Mouse (Mus musculus) liver, embryonic 11.5 days (tissue): ENCODE measurements around the gene Gdf1. TPM values are rescaled to one million over a fixed set of nuclear protein-coding genes. Genes with fewer than 3 reads are reported as not detected.

Source experiments
- ATAC-seq: fragments of 200-750 bp; cut with Nextera tagmentation; replicated peaks from 2 replicates; pipeline ENCODE4 v1.8.0; 2017; ENCODE audit warnings: moderate number of reproducible peaks, mild to moderate bottlenecking, moderate TSS enrichment, moderate library complexity; ENCODE audit not compliant: low FRiP score
- DNase-seq: peaks from one replicate; pipeline ENCODE4 v3.0.0-alpha.2; 2017; ENCODE audit warnings: low spot score
- H3K27ac ChIP-seq: fragments of 300-500 bp; sonication (generic); 2 replicates; pipeline ENCODE4 v1.5.1; 2014; ENCODE audit warnings: mild to moderate bottlenecking, low read depth, low read length, control low read depth
- H3K27me3 ChIP-seq: fragments of 300-500 bp; sonication (generic); replicated peaks from 2 replicates; pipeline ENCODE4 v1.6.1; 2014; ENCODE audit warnings: low read length, mixed read lengths; ENCODE audit not compliant: control insufficient read depth, insufficient read depth
- H3K36me3 ChIP-seq: fragments of 300-500 bp; sonication (generic); 2 replicates; pipeline ENCODE4 v1.6.1; 2014; ENCODE audit warnings: mild to moderate bottlenecking, low read length, moderate library complexity, mixed read lengths; ENCODE audit not compliant: control insufficient read depth, insufficient read depth
- H3K4me1 ChIP-seq: fragments of 300-500 bp; sonication (generic); replicated peaks from 2 replicates; pipeline ENCODE4 v1.6.1; 2014; ENCODE audit warnings: low read length, mixed read lengths; ENCODE audit not compliant: control insufficient read depth, insufficient read depth
- H3K4me2 ChIP-seq: fragments of 300-500 bp; sonication (generic); 2 replicates; pipeline ENCODE4 v1.6.1; 2014; ENCODE audit warnings: mild to moderate bottlenecking, control low read depth, moderate library complexity
- H3K4me3 ChIP-seq: fragments of 300-500 bp; sonication (generic); 2 replicates; pipeline ENCODE4 v1.5.1; 2014; ENCODE audit warnings: low read depth, low read length, control low read depth
- H3K9ac ChIP-seq: fragments of 300-500 bp; sonication (generic); 2 replicates; pipeline ENCODE4 v1.6.1; 2014; ENCODE audit warnings: low read depth, low read length, control low read depth
- H3K9me3 ChIP-seq: fragments of 300-500 bp; sonication (generic); 2 replicates; pipeline ENCODE4 v1.6.1; 2016; ENCODE audit warnings: low read length, inconsistent platforms, mixed read lengths; ENCODE audit not compliant: control insufficient read depth
- WGBS: fragments of 180-500 bp; shearing (Covaris S2); extraction: QIAGEN DNeasy Blood & Tissue Kit; methylation state at CpG from one replicate; pipeline ENCODE4 v1.1.7; 2014; 5-methylcytosine and 5-hydroxymethylcytosine counted together
- polyA plus RNA-seq: library from polyadenylated mRNA; unstranded; fragments of >200 nt; fragmentation: Nextera tagmentation; extraction: Ambion mirVana; gene quantifications from 2 replicates; pipeline ENCODE4 v1.2.1, GENCODE M21; 2014

Gdf1 gene
- 1.6 and 2.6 TPM in 2 replicates for polyA plus RNA-seq

DNA sequence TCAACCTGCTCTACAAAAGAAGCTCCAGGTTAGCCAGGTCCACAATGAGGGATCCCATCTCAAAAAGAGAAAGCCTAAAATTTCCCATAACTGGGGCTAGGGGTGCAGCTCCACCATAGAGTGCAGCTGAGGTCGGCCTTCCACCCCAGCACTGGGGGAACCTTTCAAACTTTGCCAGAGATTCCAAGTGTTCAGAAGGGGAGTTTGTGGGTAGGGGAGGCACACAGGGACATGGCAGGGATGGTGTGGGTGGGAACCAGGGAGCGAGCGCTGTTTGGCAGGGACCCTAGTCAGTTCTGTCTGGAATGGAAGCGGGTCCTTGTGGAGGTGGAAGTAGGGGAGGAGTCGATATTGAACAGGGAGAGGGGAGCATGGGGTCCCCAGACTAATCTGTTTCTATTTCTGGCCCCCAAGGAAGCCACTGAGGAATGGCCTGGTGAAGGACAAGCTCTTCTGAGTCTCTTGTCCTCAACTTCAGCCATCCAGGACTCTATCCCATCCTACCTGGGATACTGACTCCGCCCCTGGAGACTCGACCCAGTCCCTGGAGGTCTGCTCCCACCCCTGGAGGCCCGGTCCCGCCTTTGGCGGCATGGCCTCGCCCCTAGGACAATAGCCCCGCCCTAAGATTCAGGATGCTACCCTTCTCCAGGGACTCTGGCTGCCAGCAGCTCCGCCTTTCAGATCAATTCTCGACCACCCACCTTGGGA, at the start of gene Gdf1:
TSS of gene Gdf1 (plus strand) at position 694 of the 711 bp plus-strand sequence.
- Histone ChIP-seq H3K9ac (peak within 1 kb of the TSS; percentile 34; the same call in 1 of the 2 replicates), H3K4me2 (peak within 1 kb of the TSS; percentile 53), H3K9me3 (no peaks in the 10 kb centered on the region; the same call in 1 of the 2 replicates), H3K27me3 (no peaks in the 10 kb centered on the region; the same call in 1 of the 2 replicates), H3K36me3 (peaks cover 33% of the 10 kb centered on the region), H3K4me3 (peak within 1 kb of the TSS; percentile 26), H3K27ac (peak within 1 kb of the TSS; percentile 86), H3K4me1 (peaks cover 34% of the 10 kb centered on the region)
- ATAC-seq = peak; percentile 23; the same call in 1 of the 2 replicates
- DNase-seq = no peak
- WGBS = 37% methylated on average over 14 of the region's 14 CpGs

DNA sequence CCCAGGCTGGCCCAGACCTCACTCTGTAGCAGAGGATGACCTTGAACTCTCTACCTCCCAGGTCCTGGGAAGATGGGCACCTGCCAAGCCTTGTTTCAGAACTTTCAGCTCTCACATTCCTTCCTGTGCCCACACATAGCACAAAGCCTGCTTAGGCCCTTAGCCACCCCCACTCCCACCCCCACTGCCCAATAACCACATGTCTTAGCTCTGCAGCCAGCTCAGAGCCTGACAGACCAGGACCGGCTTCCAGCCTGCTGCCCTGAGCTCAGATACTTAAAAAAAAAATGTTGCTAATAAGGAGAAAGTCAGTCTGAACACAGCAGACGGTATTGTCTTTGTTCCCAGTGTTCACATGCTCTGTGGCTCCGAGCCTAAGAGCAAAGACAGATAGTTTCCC, 48.6 kb upstream of the Gdf1 start:
- Histone ChIP-seq H3K4me3 (no peak overlapping the region), H3K4me2 (no peak overlapping the region), H3K27ac (no peak overlapping the region; the same call in 1 of the 2 replicates), H3K9ac (no peak overlapping the region), H3K27me3 (no peaks in the 10 kb centered on the region), H3K9me3 (no peaks in the 10 kb centered on the region), H3K36me3 (peaks cover 10% of the 10 kb centered on the region), H3K4me1 (peaks cover 48% of the 10 kb centered on the region)
- no peak for ATAC-seq
- DNase-seq = no peak
- 55% methylated on average over 3 of the region's 3 CpGs for WGBS

DNA sequence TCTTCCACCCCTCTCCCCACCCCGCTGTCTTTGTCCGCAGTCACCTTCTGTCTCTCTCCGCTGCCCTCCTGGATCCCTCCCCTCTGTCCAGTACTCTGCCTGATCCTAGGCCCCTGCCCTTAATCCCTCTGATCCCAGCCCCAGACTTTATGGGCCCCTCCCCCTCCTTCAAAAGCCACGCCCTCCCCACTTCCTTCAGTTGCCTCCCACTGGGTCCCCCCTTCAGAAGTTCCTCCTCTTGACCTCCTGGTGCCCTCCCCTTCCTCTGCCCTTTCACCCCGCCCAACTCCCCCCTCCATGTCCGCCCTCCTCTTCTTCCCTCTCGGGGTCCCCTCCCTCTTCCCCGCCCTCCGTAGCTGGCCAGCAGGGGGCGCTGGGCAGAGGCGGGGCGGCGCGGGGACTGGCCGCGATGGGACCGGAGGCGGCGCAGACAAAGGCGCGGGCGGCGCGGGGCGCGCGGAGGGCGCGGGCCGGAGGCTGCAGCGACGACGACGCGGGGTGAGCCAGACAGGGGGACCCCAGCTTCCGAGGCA, 46.9 kb upstream of the Gdf1 start, which contains the start of gene Homer3:
TSS of gene Homer3 (plus strand) at position 225 of the 533 bp plus-strand sequence.
- Histone ChIP-seq H3K9ac (peak within 1 kb of the TSS; percentile 86), H3K27me3 (no peaks in the 10 kb centered on the region), H3K27ac (peak within 1 kb of the TSS; percentile 65), H3K9me3 (no peaks in the 10 kb centered on the region), H3K4me3 (peak within 1 kb of the TSS; percentile 72), H3K4me1 (peaks cover 33% of the 10 kb centered on the region), H3K4me2 (peak within 1 kb of the TSS; percentile 88), H3K36me3 (peaks cover 23% of the 10 kb centered on the region)
- DNase-seq = peak; percentile 94
- 1% methylated on average over 35 of the region's 36 CpGs for WGBS
- peak; percentile 85 for ATAC-seq

DNA sequence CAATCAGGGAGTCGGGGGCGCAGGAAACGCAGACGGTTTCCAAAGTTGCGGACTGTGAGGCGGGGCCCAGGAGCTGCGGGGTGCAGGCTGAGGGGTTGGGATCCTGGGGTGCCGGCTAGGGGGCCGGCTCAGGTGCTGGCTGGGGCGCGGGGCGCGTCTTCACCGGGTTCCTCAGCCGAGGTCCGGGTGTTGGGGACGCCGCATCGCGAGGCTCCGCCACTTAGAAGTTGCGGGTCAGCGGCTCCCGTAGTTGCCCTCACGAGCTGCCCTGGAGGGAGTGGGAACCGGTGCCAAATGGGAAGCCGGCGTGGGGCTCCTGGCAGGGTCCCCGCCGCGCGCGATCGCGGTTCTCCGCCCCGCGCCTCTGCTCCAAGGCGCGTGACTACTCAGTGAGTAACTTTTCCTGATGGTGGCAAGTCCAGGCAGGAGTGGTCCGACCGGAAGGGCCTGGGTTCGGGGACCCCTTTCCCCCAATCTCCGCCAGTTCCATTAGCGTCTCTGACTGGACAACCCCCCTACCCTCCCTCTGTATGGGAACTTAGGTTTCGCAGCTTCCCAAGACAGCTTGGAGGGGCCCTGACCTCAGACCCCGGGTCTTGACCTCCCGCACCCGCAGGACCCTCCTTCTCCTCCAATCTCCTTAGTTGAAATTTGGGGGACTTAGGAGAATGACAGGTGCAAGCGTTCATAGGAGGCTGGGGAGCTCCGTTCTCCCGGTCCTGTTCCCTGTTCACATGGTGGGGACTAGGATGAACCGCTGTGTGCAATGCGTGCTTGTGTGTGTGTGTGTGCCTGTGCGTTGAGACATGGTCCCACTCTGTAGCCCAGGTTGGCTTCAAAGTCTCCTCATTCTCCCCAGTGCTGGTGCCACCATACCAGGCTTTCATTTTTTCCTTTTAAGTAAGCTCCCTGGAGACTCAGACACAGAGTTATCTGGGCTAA, 46.2 kb upstream of the Gdf1 start:
- H3K4me2 ChIP-seq = peak overlapping the region; percentile 88
- peak overlapping the region; percentile 72 for H3K4me3 ChIP-seq
- DNase-seq (peak; percentile 51), ATAC-seq (peak; percentile 37)
- peaks cover 26% of the 10 kb centered on the region for H3K4me1 ChIP-seq
- H3K9ac ChIP-seq = peak overlapping the region; percentile 86
- H3K27ac ChIP-seq = peak overlapping the region; percentile 65
- peaks cover 25% of the 10 kb centered on the region for H3K36me3 ChIP-seq
- H3K9me3 ChIP-seq = no peaks in the 10 kb centered on the region
- WGBS = 2% methylated on average over 55 of the region's 55 CpGs
- H3K27me3 ChIP-seq = no peaks in the 10 kb centered on the region

DNA sequence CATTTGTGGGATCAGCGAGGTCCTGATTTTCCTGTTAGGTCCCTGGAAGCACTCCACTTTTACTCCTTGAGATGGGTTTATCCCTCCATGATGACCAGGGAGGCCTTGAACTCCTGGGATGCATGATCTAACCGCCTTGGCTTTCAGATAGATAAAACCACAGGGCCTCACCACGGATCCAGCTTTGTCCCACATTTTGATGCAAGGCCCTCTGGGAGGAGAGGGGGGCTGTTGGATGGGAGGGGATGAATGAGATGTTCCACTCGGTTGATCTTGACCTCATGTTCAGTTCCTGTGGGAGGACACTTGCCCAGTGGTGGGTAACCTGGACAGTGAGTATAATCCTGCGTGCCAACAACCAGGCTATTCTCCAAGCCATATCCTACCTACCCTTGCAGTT, 45.2 kb upstream of the Gdf1 start:
- H3K36me3 ChIP-seq = peaks cover 29% of the 10 kb centered on the region
- ATAC-seq (no peak), DNase-seq (no peak)
- H3K4me3 ChIP-seq = no peak overlapping the region; the same call in 1 of the 2 replicates
- H3K27ac ChIP-seq = no peak overlapping the region
- H3K27me3 ChIP-seq = no peaks in the 10 kb centered on the region
- WGBS = 68% methylated on average over 5 of the region's 5 CpGs
- peaks cover 18% of the 10 kb centered on the region for H3K4me1 ChIP-seq
- H3K9me3 ChIP-seq = no peaks in the 10 kb centered on the region
- no peak overlapping the region for H3K9ac ChIP-seq
- H3K4me2 ChIP-seq = no peak overlapping the region

DNA sequence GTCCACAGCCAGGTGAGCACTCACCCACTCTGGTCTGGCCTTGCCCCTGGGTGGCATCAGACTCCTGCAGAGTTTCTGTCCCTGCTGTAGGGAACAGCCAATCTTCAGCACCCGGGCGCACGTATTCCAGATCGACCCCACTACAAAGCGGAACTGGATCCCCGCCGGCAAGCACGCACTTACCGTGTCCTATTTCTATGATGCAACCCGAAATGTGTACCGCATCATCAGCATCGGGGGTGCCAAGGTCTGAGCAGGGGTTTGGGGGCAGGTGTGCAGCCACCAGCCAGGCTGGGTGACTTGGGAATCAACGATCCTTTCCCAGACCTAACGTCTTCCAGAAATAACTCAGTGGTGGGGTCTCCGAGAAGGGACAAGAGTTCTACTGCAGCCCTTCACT, 44.3 kb upstream of the Gdf1 start:
- Histone ChIP-seq H3K36me3 (peaks cover 34% of the 10 kb centered on the region), H3K9ac (no peak overlapping the region), H3K9me3 (no peaks in the 10 kb centered on the region), H3K4me1 (peaks cover 17% of the 10 kb centered on the region), H3K4me3 (no peak overlapping the region), H3K27ac (no peak overlapping the region), H3K4me2 (no peak overlapping the region), H3K27me3 (no peaks in the 10 kb centered on the region)
- WGBS = 93% methylated on average over 15 of the region's 15 CpGs
- DNase-seq (no peak), ATAC-seq (no peak)

DNA sequence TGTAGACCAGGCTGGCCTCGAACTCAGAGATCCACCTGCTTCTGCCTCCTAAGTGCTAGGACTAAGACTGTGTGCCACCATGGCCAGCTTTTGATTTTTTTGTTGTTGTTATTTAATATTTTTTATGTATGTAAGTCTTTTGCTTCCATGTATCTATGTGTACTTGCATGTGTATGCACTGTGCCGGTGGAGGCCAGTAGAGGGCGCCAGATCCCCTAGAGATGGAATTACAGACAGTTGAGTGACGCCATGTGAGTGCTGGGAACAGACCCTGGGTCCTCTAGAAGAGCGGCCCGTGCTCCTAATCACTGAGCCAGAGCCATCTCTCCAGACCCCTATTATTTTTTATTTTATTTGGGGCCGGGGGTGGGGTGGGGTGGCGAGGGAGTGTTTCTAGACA, 42.9 kb upstream of the Gdf1 start:
- ATAC-seq = no peak
- Histone ChIP-seq H3K27me3 (no peaks in the 10 kb centered on the region), H3K4me2 (no peak overlapping the region), H3K27ac (no peak overlapping the region), H3K4me1 (peaks cover 5% of the 10 kb centered on the region), H3K36me3 (peaks cover 45% of the 10 kb centered on the region), H3K9me3 (no peaks in the 10 kb centered on the region), H3K9ac (no peak overlapping the region), H3K4me3 (no peak overlapping the region)
- 81% methylated on average over 8 of the region's 8 CpGs for WGBS
- DNase-seq = no peak

DNA sequence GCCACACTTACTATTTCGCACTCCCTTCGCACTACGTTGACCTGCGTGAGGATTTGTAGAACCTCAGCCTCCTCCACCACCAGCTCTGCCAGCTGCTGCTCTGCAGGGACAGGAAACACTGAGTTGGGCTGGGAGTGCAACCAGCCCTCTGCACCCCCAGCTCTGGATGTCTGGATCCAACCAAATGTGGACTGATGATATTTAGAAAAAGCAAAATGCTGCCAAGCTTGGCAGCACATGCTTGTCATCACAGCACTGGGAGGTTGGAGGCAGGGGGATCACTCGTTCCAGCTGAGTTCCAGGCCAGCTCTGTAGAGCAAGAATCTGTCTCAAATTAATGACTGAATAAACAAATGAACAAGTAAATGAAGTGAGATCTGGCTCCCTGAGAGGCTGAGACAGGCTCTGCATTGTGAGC, 35.6 kb upstream of the Gdf1 start:
- H3K4me1 ChIP-seq = no peaks in the 10 kb centered on the region
- ATAC-seq (no peak), DNase-seq (no peak)
- H3K27ac ChIP-seq = no peak overlapping the region
- 79% methylated on average over 5 of the region's 5 CpGs for WGBS
- H3K36me3 ChIP-seq = peaks cover 65% of the 10 kb centered on the region
- no peaks in the 10 kb centered on the region for H3K27me3 ChIP-seq
- no peak overlapping the region for H3K9ac ChIP-seq
- H3K9me3 ChIP-seq = no peaks in the 10 kb centered on the region
- H3K4me2 ChIP-seq = no peak overlapping the region
- no peak overlapping the region for H3K4me3 ChIP-seq
